Mouse (Mus musculus) forebrain, embryonic 16.5 days (tissue): ENCODE results near the gene Tspan6. TPM values are rescaled to one million over a fixed set of nuclear protein-coding genes. Genes with fewer than 3 reads are reported as not detected.

ENCODE experiments used
- ATAC-seq: fragments of 200-750 bp; cut with Nextera tagmentation; 2 replicates; pipeline ENCODE4 v1.8.0; 2017; ENCODE audit warnings: mild to moderate bottlenecking, moderate library complexity
- H3K27ac ChIP-seq: fragments of 300-500 bp; sonication (generic); 2 replicates; pipeline ENCODE4 v1.5.1; 2014; ENCODE audit warnings: low read length, control low read depth
- H3K27me3 ChIP-seq: fragments of 300-500 bp; sonication (generic); replicated peaks from 2 replicates; pipeline ENCODE4 v1.6.1; 2014; ENCODE audit warnings: low read length; ENCODE audit not compliant: control insufficient read depth, insufficient read depth
- H3K36me3 ChIP-seq: fragments of 300-500 bp; sonication (generic); 2 replicates; pipeline ENCODE4 v1.6.1; 2014; ENCODE audit not compliant: control insufficient read depth, insufficient read depth
- H3K4me1 ChIP-seq: fragments of 300-500 bp; sonication (generic); replicated peaks from 2 replicates; pipeline ENCODE4 v1.6.1; 2014; ENCODE audit warnings: low read length; ENCODE audit not compliant: control insufficient read depth, insufficient read depth
- H3K4me2 ChIP-seq: fragments of 300-500 bp; sonication (generic); 2 replicates; pipeline ENCODE4 v1.6.1; 2014; ENCODE audit warnings: mild to moderate bottlenecking, low read length, control low read depth
- H3K4me3 ChIP-seq: fragments of 300-500 bp; sonication (generic); replicated peaks from 2 replicates; pipeline ENCODE4 v1.5.1; 2014; ENCODE audit warnings: mild to moderate bottlenecking, low read length, control low read depth
- H3K9ac ChIP-seq: fragments of 300-500 bp; sonication (generic); replicated peaks from 2 replicates; pipeline ENCODE4 v1.6.1; 2014; ENCODE audit warnings: low read depth, low read length, control low read depth
- H3K9me3 ChIP-seq: fragments of 300-500 bp; sonication (generic); 2 replicates; pipeline ENCODE4 v1.6.1; 2016; ENCODE audit warnings: low read length; ENCODE audit not compliant: control insufficient read depth
- WGBS: fragments of 180-500 bp; shearing (Covaris S2); extraction: QIAGEN DNeasy Blood & Tissue Kit; methylation state at CpG from one replicate; pipeline ENCODE4 v1.1.7; 2014; 5-methylcytosine and 5-hydroxymethylcytosine counted together
- polyA plus RNA-seq: library from polyadenylated mRNA; unstranded; fragments of >200 nt; fragmentation: Nextera tagmentation; extraction: Ambion mirVana; gene quantifications from 2 replicates; pipeline ENCODE4 v1.2.1, GENCODE M21; 2015

Tspan6 gene
- 241 and 252 TPM in 2 replicates for polyA plus RNA-seq

- H3K9ac ChIP-seq: peak within 1 kb of the TSS; percentile 83
- peak within 1 kb of the TSS; percentile 65 for H3K27ac ChIP-seq
- H3K4me3 ChIP-seq: peak within 1 kb of the TSS; percentile 63
- H3K4me2 ChIP-seq: peak within 1 kb of the TSS; percentile 52
- no peaks in the 10 kb centered on the region for H3K27me3 ChIP-seq
- 19% methylated on average over 33 of the region's 33 CpGs for WGBS
- ATAC-seq: peak; percentile 98
- H3K36me3 ChIP-seq: peaks cover 8% of the 10 kb centered on the region
- no peaks in the 10 kb centered on the region for H3K9me3 ChIP-seq
- no peaks in the 10 kb centered on the region for H3K4me1 ChIP-seq
These were observed at the start of gene Tspan6 for GRCm38 (mm10) chrX:133898014-133898542. Tspan6 (minus strand) TSS chrX:133898429.

DNA sequence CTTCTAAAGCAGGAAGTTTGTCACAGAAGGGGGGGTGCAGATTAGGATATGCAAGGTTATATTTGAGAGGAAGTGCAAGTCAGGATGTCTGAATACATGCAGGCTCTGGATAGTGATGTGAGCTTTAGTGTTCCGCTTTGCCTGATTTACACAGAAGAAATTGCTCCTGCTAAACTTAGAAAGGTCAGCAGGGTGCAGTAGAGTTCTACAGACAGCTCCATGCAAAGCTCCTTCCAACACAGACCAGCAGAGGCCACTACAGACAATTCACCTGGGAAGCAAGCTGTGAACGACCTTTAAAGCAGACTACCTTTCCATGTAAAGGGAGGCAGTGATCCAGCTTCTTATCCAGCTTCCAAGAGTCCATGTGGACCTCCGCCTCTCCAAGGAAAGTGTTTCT lies 49.2 kb upstream of the Tspan6 start:
- Histone ChIP-seq H3K4me2 (no peak overlapping the region), H3K9me3 (no peaks in the 10 kb centered on the region), H3K4me1 (no peaks in the 10 kb centered on the region), H3K4me3 (no peak overlapping the region), H3K36me3 (no peaks in the 10 kb centered on the region), H3K9ac (no peak overlapping the region), H3K27me3 (no peaks in the 10 kb centered on the region), H3K27ac (no peak overlapping the region)
- 29% methylated on average over 3 of the region's 3 CpGs for WGBS
- ATAC-seq: peak; percentile 77

DNA sequence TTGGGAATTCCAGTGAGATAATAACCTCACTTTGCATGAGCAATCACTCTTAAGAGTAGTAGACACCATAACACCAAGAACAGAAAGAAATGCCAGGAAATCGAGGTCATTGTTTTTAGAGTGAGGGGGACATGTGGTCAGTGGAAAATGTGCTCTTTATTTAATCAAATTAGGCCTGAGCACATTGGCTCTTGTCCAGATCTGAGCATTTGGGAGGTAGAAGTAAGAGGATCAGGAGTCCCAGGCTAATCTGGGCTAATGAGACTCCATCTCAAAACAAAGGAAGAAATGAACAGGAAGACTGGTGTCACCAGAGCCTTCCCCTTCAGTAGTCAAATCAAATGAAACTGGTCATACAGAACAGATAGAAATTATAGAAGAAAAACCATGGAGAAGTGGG lies 41.3 kb upstream of the Tspan6 start:
- 30% methylated on average over 1 of the region's 1 CpGs for WGBS
- no peak for ATAC-seq
- H3K9me3 ChIP-seq: no peaks in the 10 kb centered on the region
- no peaks in the 10 kb centered on the region for H3K4me1 ChIP-seq
- no peak overlapping the region for H3K27ac ChIP-seq
- H3K4me2 ChIP-seq: no peak overlapping the region
- H3K9ac ChIP-seq: no peak overlapping the region
- no peaks in the 10 kb centered on the region for H3K27me3 ChIP-seq
- no peaks in the 10 kb centered on the region for H3K36me3 ChIP-seq
- H3K4me3 ChIP-seq: no peak overlapping the region

DNA sequence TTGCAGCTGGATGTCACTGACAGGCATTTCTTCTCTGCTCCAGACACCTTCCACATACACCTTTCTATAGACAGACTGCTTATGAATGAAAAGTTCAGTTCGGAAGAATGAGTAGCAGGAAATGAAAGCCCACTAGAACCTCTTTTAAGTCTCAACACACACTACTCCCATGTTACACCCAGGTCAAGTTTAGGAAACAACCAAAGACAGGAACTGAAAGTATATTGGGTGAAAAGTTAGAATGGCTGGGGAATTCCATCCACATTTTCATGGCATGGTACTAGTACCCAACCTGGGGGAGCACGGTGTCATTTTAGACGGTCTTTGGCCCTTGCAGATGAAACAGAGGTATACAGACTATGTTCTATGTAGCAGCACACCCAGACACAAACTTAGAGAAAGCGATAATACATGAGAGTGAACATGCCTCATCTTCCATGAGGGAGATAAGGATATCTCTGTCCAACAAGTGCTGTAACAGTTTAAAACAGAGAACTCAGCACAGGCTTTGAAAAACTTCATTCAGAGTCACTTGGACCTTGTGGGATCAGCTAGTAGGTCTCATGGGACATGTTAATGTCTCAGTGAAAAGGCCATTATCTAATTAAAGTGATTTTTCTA lies 38.5 kb upstream of the Tspan6 start:
- Histone ChIP-seq H3K4me2 (no peak overlapping the region), H3K9me3 (no peaks in the 10 kb centered on the region), H3K4me3 (no peak overlapping the region), H3K27me3 (no peaks in the 10 kb centered on the region), H3K4me1 (no peaks in the 10 kb centered on the region), H3K36me3 (no peaks in the 10 kb centered on the region), H3K27ac (no peak overlapping the region), H3K9ac (no peak overlapping the region)
- no peak for ATAC-seq
- 84% methylated on average over 4 of the region's 4 CpGs for WGBS

GRCm38 (mm10) chrX:133931302-133932013 lies 33.2 kb upstream of the Tspan6 start:
- no peak for ATAC-seq
- H3K4me2 ChIP-seq: no peak overlapping the region

DNA sequence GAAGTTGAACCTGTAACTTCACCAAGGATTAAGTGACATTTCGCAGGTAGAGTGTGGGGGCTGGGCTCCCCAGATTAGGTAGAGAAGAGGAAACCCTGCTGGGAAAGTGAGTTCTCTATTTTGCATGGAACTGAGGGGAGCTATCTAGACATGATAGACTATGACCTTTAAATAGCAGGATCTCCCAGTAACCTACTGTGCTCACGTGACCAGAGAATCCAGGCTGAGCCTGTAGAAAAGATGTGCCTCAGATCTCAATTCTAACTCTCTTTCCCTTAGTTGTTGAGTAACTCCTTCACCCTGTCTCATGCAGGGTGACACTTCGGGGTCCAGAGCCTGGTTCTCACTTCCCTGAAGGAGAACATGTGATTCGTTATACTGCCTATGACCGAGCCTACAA lies 28.5 kb upstream of the Tspan6 start:
- WGBS: 73% methylated on average over 5 of the region's 5 CpGs
- Histone ChIP-seq H3K9me3 (no peaks in the 10 kb centered on the region), H3K4me1 (no peaks in the 10 kb centered on the region), H3K27me3 (no peaks in the 10 kb centered on the region), H3K36me3 (no peaks in the 10 kb centered on the region), H3K4me3 (no peak overlapping the region), H3K4me2 (no peak overlapping the region), H3K9ac (no peak overlapping the region), H3K27ac (no peak overlapping the region)
- ATAC-seq: no peak

More at GRCm38 (mm10) chrX:133931302-133932013, 33.2 kb upstream of the Tspan6 start:
- Histone ChIP-seq H3K4me1 (no peaks in the 10 kb centered on the region), H3K4me3 (no peak overlapping the region), H3K9ac (no peak overlapping the region), H3K36me3 (no peaks in the 10 kb centered on the region), H3K9me3 (no peaks in the 10 kb centered on the region), H3K27ac (no peak overlapping the region), H3K27me3 (no peaks in the 10 kb centered on the region)
- WGBS: 62% methylated on average over 12 of the region's 12 CpGs

GRCm38 (mm10) chrX:133921187-133921586 lies 23.0 kb upstream of the Tspan6 start:
- Histone ChIP-seq H3K36me3 (no peaks in the 10 kb centered on the region), H3K9me3 (no peaks in the 10 kb centered on the region), H3K4me1 (no peaks in the 10 kb centered on the region), H3K27ac (no peak overlapping the region), H3K4me2 (no peak overlapping the region), H3K9ac (no peak overlapping the region), H3K27me3 (no peaks in the 10 kb centered on the region), H3K4me3 (no peak overlapping the region)
- 68% methylated on average over 4 of the region's 4 CpGs for WGBS
- no peak for ATAC-seq

GRCm38 (mm10) chrX:133914219-133914618 lies 16.0 kb upstream of the Tspan6 start:
- WGBS: 67% methylated on average over 7 of the region's 7 CpGs
- Histone ChIP-seq H3K4me3 (no peak overlapping the region), H3K9me3 (no peaks in the 10 kb centered on the region), H3K36me3 (no peaks in the 10 kb centered on the region), H3K27ac (no peak overlapping the region), H3K4me1 (no peaks in the 10 kb centered on the region), H3K9ac (no peak overlapping the region), H3K4me2 (no peak overlapping the region), H3K27me3 (no peaks in the 10 kb centered on the region)
- no peak for ATAC-seq

- Histone ChIP-seq H3K9me3 (no peaks in the 10 kb centered on the region), H3K9ac (no peak overlapping the region), H3K36me3 (no peaks in the 10 kb centered on the region), H3K4me3 (no peak overlapping the region), H3K27ac (no peak overlapping the region), H3K4me2 (no peak overlapping the region), H3K4me1 (no peaks in the 10 kb centered on the region), H3K27me3 (no peaks in the 10 kb centered on the region)
- 74% methylated on average over 3 of the region's 3 CpGs for WGBS
- no peak for ATAC-seq
These were observed 14.8 kb upstream of the Tspan6 start for GRCm38 (mm10) chrX:133913006-133913405.
